Mouse (Mus musculus): ENCODE measurements around the gene Ugt1a10.
"Not testable (repeated sequence)": the region's sequence is repeated elsewhere in the genome, so short reads cannot be mapped to it uniquely, and the experiment has no call there.

Gene Ugt1a10

DNA sequence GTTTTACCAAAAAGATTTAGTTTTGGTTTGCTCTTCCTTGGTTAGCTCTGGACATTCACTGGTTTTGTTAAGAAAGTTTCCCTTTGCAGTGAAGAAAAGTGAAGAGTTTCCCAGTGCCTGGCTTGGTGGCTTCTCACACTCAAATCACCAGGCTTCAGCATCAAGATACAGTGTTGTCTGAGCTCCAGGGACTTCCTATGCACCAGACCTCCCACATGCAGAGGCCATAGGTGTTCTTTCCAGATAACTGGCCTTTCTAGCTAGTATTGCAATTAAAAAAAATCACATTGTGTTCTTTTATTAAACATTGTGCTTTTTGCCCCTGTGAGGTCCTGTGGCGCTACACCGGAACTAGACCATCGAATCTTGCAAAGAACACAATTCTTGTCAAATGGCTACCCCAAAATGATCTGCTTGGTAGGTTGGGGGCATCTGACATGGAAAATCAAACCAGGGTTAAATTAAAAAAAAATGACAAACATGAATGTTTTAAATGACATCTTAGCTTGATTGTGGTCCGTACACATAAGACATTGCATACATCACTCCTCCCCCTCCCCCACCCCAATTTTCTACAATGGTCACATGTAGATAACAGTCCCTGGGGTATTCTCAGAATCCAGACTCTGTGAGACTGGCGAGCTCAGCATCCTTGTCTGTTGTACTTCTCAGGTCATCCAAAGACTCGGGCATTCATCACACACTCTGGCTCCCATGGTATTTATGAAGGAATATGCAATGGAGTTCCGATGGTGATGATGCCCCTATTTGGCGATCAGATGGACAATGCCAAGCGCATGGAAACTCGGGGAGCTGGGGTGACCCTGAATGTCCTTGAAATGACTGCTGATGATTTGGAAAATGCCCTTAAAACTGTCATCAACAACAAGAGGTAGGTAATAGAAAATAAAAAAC is 160.5 kb downstream of the Ugt1a10 start:
- DNase-seq (ENCODE audit: low spot score): no peak

DNA sequence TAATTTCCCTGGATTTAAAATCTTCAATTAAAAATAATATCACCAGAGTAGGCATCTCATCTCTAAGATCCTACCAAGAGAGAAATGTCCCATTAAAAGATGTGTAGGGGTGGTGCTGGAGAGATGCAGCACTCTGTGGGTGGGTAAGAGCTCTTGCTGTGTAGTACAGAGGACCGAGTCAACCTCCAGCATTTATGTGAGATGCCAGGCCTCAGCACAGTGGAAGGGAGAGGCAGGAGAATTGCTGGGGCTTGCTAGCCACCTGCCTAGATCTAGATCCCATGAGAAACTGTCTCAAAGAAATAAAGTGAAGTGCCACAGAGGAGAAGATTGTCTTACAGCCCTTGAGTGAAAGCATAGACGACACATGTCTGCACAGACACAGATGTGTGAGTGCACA is 161.4 kb downstream of the Ugt1a10 start:
- DNase-seq (ENCODE audit: low spot score): no peak

DNA sequence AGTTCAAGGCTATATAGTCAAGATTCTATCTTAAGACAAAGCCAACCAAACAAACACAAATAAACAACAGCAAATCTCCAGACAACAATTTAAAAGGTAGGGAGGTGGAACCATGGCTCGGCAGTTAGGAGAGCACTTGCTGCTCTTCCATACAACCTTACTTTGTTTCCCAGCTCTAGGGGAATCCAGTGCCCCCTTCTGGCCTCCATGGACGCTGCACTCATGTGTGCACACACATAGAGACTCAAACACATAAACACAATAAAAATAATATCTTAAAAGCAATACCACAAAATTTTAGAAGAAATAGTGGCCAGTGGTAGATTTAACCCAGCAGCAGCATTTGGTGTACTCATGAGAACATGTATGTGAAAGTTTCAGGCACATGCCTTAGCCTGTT is 162.0 kb downstream of the Ugt1a10 start:
- DNase-seq (ENCODE audit: low spot score): no peak

DNA sequence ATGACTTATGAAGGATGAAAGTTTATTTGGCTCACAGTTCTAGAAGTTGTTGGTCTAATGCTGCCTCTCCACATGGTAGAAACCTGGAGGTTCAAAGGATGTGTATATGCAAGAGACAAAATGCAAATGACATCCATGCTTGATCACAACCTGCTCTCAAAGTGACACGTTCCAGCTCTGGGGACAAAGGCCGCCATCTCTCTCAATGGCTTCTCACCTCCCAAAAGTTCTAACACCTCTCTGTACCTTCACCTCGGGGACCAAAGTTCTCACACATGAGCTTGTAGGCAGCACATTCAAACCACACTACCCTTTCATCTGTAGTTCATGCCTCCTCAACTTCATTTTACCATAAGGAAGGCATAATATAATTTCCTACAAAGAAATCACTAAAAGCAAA is 162.4 kb downstream of the Ugt1a10 start:
- no peak for DNase-seq (ENCODE audit: low spot score)

GRCm38 (mm10) chr1:88218051-88218450 is 162.9 kb downstream of the Ugt1a10 start:
- DNase-seq (ENCODE audit: low spot score): no peak

GRCm38 (mm10) chr1:88218591-88218990 is 163.4 kb downstream of the Ugt1a10 start:
- no peak for DNase-seq (ENCODE audit: low spot score)

- no peak for DNase-seq (ENCODE audit: low spot score)
Observed at GRCm38 (mm10) chr1:88219054-88219453, 163.9 kb downstream of the Ugt1a10 start.

GRCm38 (mm10) chr1:88220336-88220735 is 165.1 kb downstream of the Ugt1a10 start:
- no peak for DNase-seq (ENCODE audit: low spot score)

DNA sequence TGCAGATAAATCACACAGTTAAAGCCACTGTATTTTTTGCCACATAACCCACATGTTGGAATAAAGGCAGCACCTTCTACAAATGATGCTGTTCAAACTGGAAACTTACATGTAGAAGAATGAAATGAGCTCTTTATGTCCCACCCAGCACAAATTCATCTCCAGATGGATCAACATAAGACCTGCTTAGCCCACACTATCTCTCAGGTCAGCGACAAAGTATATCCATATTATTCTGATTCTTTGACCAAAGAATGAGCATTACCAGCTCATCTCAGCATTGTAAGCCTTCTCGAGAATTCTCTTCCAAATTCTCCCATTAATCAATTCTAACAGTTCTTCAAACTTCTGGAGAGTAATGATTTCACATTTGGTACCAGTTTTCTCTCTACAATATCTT is 167.0 kb downstream of the Ugt1a10 start:
- DNase-seq (ENCODE audit: low spot score): no peak

- DNase-seq (ENCODE audit: low spot score): not testable (repeated sequence)
Observed at GRCm38 (mm10) chr1:88223011-88223515, 167.9 kb downstream of the Ugt1a10 start.

GRCm38 (mm10) chr1:88223591-88223990 is 168.4 kb downstream of the Ugt1a10 start:
- no peak for DNase-seq (ENCODE audit: low spot score)

GRCm38 (mm10) chr1:88224029-88224776 is 169.0 kb downstream of the Ugt1a10 start:
- no peak for DNase-seq (ENCODE audit: low spot score)

DNA sequence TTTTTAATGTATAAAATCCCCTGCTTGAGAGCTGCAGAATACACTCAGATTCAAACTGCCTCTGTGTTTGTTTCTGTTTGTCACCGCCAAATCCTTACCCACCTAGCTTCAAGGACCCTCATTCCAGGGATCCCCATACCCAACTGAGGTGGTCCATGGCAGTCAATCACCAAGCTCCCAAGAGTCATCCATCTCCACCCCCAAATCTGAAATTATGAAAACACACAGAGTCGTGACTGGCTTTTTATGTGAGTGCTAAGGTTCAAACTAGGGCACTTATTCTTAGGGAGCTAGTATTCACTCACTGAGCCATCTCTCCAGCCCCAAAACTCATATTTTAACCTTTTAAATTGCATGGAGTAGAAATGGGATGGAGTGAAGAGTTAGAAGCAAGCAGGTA is 170.1 kb downstream of the Ugt1a10 start:
- DNase-seq (ENCODE audit: low spot score): not testable (repeated sequence)

GRCm38 (mm10) chr1:88225741-88226140 is 170.6 kb downstream of the Ugt1a10 start:
- DNase-seq (ENCODE audit: low spot score): no peak

DNA sequence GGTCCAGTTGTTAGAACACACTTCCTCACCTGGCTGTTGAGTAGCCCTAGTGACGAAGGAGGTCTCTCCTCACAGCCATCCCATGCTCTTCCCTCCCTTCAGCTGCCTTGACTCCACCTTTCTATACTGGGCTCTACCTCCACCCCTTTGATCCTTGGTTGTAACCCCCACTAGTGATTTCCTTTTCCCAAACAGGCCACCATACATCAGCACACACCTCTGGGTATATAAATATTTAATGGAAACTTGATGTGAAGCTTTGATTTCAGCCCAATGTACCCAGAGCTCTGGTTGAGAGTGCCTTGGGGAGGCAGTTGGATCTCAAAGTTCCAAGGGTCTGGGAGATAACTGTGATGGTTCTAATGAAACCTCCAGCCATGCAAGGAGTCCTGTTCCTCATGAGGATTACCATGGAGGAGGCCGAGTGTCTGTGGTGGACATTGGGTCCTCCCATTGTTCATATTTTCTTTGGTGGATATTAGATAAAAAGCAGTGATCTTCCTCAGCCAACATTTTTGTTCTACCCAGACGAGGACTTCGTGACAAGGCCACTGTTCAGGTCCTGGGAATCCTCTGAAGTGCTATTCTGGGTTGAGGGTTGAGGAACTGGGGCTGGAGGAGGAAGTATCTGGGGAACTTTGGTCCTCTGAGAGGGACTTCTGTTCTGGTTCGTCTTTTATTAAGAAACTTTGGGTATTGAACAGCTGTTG is 171.6 kb downstream of the Ugt1a10 start, which contains the start of gene Mroh2a:
Mroh2a (plus strand) TSS at position 317 of the 710 bp plus-strand sequence.
- DNase-seq (ENCODE audit: low spot score): no peak

DNA sequence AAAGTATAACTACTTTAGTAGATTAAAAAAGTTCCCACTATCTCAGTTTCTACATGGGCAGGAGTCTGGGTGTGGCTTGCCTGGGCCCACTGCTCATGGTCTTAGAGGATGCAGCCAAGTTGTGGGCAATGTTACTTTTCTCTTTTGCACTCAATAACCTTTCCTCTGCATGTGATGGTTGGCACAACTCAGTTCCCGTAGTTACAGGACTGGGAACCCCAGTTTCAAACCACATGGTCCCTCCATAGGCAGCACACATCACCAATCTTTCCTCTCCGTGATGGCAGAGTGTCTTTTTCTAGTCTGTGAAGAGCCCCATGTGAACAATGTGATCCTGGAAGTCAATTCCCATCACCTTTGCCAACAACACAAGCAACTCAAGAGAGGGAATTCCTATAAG is 172.3 kb downstream of the Ugt1a10 start:
- no peak for DNase-seq (ENCODE audit: low spot score)

DNA sequence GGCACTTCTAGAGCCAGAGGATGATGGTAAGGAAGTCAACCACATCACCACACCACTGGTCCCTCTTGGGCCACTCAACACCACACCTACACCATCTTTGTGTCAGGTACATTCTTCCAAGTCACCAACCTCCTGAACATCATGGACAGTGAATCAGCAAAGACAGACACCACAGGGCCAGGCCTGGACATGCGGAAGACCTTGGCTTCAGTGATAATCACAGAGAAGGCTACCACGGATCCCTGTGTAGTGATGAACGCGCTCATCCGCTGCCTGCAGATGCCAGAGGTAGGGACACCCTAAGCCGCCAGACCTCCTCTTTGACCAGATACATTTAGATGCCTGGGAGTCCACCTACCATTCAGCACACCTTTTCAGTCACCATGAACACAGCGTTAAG is 172.9 kb downstream of the Ugt1a10 start:
- no peak for DNase-seq (ENCODE audit: low spot score)

GRCm38 (mm10) chr1:88229566-88229965 is 174.4 kb downstream of the Ugt1a10 start:
- no peak for DNase-seq (ENCODE audit: low spot score)

- DNase-seq (ENCODE audit: low spot score): no peak
Observed at GRCm38 (mm10) chr1:88229986-88230385, 174.8 kb downstream of the Ugt1a10 start.

- DNase-seq (ENCODE audit: low spot score): no peak
Observed at GRCm38 (mm10) chr1:88230421-88230820, 175.2 kb downstream of the Ugt1a10 start.

DNA sequence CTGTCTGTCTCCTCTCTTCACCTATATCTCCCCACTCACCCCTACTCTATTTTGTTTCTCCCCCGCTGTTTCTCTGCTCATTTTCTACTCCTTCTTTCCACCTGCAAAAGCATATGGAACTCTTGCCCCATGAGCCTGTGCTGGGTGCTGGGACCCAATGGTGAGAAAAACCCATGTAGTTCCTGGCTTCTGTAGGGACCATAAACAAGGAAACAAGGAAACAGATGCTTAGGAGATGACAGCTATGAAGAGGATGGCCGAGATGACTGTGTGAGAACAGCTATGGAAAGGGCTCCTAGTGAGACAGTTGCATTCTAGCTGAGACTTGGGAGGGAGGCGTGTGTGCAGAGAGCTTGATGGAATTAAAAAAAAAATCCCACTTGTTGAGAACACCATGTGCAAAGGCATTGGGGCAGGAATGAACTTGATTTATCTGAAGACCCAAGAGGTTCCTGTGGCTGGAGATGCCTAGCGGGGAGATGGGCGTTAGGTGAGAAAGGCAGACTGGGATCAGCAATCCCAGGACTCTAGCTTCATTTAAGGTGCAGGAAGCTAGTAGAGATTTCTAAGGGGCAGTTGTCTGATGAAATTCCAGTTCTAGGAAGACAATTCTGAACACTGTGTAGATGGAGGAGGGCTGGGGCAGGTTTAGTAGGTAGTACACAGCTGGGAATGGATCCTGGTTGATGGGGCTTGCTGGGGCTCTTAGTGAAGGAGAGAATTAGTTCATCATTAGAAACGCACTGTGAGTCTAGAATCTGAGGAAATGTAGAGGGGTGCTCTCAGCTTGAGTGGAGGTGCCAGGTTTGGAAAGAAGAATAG is 176.0 kb downstream of the Ugt1a10 start:
- DNase-seq (ENCODE audit: low spot score): no peak

All from layer of hippocampus, adult 9-10 months (tissue).